Mouse (Mus musculus): ENCODE data around the gene Tenm3.

Gene Tenm3

GRCm38 (mm10) chr8:48740147-48740881 is 103.4 kb downstream of the Tenm3 start:
- no peak for DNase-seq

GRCm38 (mm10) chr8:48733731-48734130 is 110.0 kb downstream of the Tenm3 start:
- DNase-seq = no peak

- no peak for DNase-seq
These were observed 110.7 kb downstream of the Tenm3 start for GRCm38 (mm10) chr8:48733057-48733456.

- peak; percentile 55 to 78 for DNase-seq
These were observed 113.0 kb downstream of the Tenm3 start for GRCm38 (mm10) chr8:48730701-48731100.

- no peak for DNase-seq
These were observed 114.7 kb downstream of the Tenm3 start for GRCm38 (mm10) chr8:48728833-48729690.

- DNase-seq = no peak
These were observed 115.7 kb downstream of the Tenm3 start for GRCm38 (mm10) chr8:48728006-48728405.

- DNase-seq = no peak
These were observed 121.0 kb downstream of the Tenm3 start for GRCm38 (mm10) chr8:48722744-48723143.

- no peak for DNase-seq
These were observed 121.4 kb downstream of the Tenm3 start for GRCm38 (mm10) chr8:48722318-48722717.

GRCm38 (mm10) chr8:48721376-48721775 is 122.4 kb downstream of the Tenm3 start:
- no peak for DNase-seq

- DNase-seq = no peak
These were observed 128.1 kb downstream of the Tenm3 start for GRCm38 (mm10) chr8:48715616-48716015.

- no peak for DNase-seq
These were observed 137.1 kb downstream of the Tenm3 start for GRCm38 (mm10) chr8:48706666-48707065.

GRCm38 (mm10) chr8:48704885-48705515 is 138.8 kb downstream of the Tenm3 start:
- DNase-seq = no peak

GRCm38 (mm10) chr8:48704485-48704884 is 139.3 kb downstream of the Tenm3 start:
- DNase-seq = peak; percentile 8 to 54

- DNase-seq = peak; percentile 53 to 70
These were observed 152.9 kb downstream of the Tenm3 start for GRCm38 (mm10) chr8:48690665-48691395.

GRCm38 (mm10) chr8:48688706-48689105 is 155.0 kb downstream of the Tenm3 start:
- no peak for DNase-seq

- no peak for DNase-seq
These were observed 155.6 kb downstream of the Tenm3 start for GRCm38 (mm10) chr8:48688188-48688587.

GRCm38 (mm10) chr8:48673476-48673875 is 170.3 kb downstream of the Tenm3 start:
- no peak for DNase-seq

- DNase-seq = no peak
These were observed 171.3 kb downstream of the Tenm3 start for GRCm38 (mm10) chr8:48672471-48672870.

- no peak for DNase-seq
These were observed 172.4 kb downstream of the Tenm3 start for GRCm38 (mm10) chr8:48671318-48671717.

GRCm38 (mm10) chr8:48670895-48671294 is 172.9 kb downstream of the Tenm3 start:
- no peak for DNase-seq

- DNase-seq = no peak
These were observed 173.4 kb downstream of the Tenm3 start for GRCm38 (mm10) chr8:48670387-48670786.

GRCm38 (mm10) chr8:48665193-48665592 is 178.6 kb downstream of the Tenm3 start:
- no peak for DNase-seq

- DNase-seq = no peak
These were observed 184.5 kb downstream of the Tenm3 start for GRCm38 (mm10) chr8:48659226-48659625.
